Mouse (Mus musculus): ENCODE results near the gene Cck.

GRCm38 (mm10) chr9:121526171-121526570 lies 30.7 kb upstream of the Cck start:
- no peak for TF ChIP-seq CTCF (IDR thresholded peaks at IDR 0.05; ENCODE audit: low read depth)
- no peak for TF ChIP-seq EP300 (IDR thresholded peaks at IDR 0.05; ENCODE audit: low read depth)
